Mouse (Mus musculus): Measurements from ENCODE around the gene Stxbp2.

DNA sequence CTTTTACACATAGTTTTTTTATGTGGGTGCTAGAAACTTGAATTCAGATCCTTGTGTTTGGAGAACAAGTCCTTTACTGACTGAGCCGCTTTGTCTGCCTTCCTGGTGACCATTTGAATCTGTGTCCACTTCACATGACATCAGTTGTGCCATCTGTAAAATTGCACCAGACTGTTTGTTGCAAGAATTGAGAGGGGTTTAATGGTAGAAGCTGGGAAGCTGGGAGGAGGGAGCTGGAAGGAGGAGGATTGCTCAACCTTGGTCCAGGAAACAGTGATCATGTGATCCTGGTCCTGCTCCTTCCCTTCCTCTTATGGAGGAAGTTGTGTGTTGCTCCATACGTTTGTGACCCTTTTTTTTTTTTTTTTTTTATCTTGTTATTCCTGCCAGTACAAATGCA lies 17.5 kb downstream of the Stxbp2 start:
- no peak for TF ChIP-seq CTCF (IDR thresholded peaks at IDR 0.05; ENCODE audit: low read depth, low read length)
- TF ChIP-seq POLR2A (IDR thresholded peaks at IDR 0.05; ENCODE audit: extremely low read depth, insufficient read depth, low read length): no peak

Data from liver, adult 2 months (tissue).